Mouse (Mus musculus): ENCODE results near the gene Gabrr2. TPM values are rescaled to one million over a fixed set of nuclear protein-coding genes. Genes with fewer than 3 reads are reported as not detected.

Gene Gabrr2
- 0.29 and 0.38 TPM in 2 replicates for polyA plus RNA-seq (2016; fragmentation: Nextera tagmentation; extraction: Ambion mirVana)

DNA sequence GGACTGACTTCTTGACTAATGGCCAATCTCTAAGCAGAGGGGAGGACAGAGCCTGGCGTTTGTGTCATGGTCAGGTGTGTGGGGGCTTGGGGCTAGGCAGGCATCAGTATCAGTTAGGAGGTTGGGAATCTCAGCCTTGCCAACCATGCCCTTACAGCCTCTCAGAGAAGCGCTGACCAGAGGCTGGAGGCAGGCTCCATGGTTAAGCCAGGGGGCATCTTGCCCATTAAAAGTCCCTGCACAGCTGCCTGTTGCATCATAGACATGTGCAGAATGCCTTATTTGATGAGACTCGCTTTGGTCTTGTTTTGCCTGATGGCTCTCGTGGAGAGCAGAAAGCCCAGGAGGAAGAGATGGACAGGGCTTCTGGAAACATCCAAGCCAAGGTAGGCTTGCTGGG, at the start of gene Gabrr2:
Gabrr2 (plus strand) TSS at position 19 of the 400 bp plus-strand sequence.
- H3K9me3 ChIP-seq, result no peaks in the 10 kb centered on the region
- H3K9ac ChIP-seq, result no peak within 1 kb of the TSS
- WGBS, result 83% methylated on average over 4 of the region's 4 CpGs
- no peak for ATAC-seq (ENCODE audit: insufficient number of reproducible peaks, insufficient read depth, low FRiP score, low TSS enrichment)
- no peaks in the 10 kb centered on the region for H3K36me3 ChIP-seq
- H3K4me1 ChIP-seq, result peaks cover 9% of the 10 kb centered on the region; the same call in 1 of the 2 replicates
- H3K27me3 ChIP-seq, result no peaks in the 10 kb centered on the region
- no peak within 1 kb of the TSS for H3K27ac ChIP-seq
- H3K4me2 ChIP-seq (replicated peaks), result no peak within 1 kb of the TSS
- H3K4me3 ChIP-seq, result no peak within 1 kb of the TSS

DNA sequence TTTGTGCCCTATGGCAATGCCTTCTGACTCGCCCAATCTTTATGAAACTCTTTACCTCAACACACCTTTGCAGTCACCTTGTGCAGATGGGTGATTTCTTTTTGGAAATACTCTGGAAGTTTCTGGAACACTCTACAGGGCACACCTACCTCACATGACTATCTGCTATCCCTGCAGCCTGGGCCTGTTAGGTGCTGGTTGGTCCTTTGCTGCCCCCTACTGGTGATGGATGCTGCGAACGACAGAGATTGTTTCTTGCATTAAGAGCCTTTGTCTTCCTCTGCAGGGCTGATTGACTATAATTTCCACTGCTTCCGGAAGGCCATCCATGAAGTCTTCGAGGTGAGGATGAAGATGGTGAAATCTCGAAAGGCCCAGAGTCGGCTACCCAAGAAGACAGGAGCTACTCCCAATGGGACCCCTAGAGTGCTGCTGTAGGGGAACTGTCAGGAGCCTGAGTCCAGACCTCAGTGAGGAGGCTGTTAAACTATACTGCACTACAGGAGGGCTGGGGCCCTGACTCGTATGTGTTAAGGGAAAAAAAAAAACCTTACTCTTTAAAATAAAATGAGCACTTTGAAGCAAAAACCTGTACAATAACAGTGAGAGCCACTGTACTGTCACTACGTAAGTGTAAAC, 44.3 kb upstream of the Gabrr2 start:
- H3K27me3 ChIP-seq, result no peaks in the 10 kb centered on the region
- H3K9me3 ChIP-seq, result no peaks in the 10 kb centered on the region
- no peak overlapping the region for H3K4me2 ChIP-seq (replicated peaks)
- no peak overlapping the region for H3K4me3 ChIP-seq
- ATAC-seq (ENCODE audit: insufficient number of reproducible peaks, insufficient read depth, low FRiP score, low TSS enrichment), result 0 out of 2 replicates have a peak, but pooled peaks have one; percentile 60
- 55% methylated on average over 9 of the region's 9 CpGs for WGBS
- no peak overlapping the region for H3K27ac ChIP-seq
- H3K4me1 ChIP-seq, result no peaks in the 10 kb centered on the region
- H3K36me3 ChIP-seq, result peaks cover 12% of the 10 kb centered on the region; the same call in 1 of the 2 replicates
- no peak overlapping the region for H3K9ac ChIP-seq

DNA sequence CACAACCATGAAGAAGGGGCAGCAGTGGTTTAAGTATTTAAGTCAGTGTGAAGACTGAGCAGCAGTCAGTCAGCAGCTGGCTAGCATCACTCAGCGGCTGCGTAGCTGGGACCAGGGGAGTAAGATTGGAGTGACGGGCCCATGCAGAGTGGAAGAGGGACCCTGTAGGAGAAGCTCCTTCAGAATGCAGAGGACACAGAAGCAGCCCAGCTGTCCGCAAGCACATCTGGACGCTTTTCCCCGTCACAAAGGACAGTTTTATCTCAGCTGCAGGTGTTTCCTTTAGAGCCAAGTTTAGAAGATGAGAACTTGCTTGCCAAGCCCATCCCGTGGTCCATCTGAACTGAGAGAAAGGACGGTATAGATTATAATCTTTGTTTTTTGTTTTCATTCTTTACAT, 38.4 kb upstream of the Gabrr2 start:
- ATAC-seq (ENCODE audit: insufficient number of reproducible peaks, insufficient read depth, low FRiP score, low TSS enrichment), result no peak
- Histone ChIP-seq H3K36me3 (0 out of 2 replicates have a peak, but pooled peaks cover 5% of the 10 kb centered on the region), H3K4me3 (no peak overlapping the region), H3K9me3 (no peaks in the 10 kb centered on the region), H3K27ac (no peak overlapping the region), H3K4me2 (replicated peaks) (no peak overlapping the region), H3K27me3 (no peaks in the 10 kb centered on the region), H3K9ac (no peak overlapping the region), H3K4me1 (no peaks in the 10 kb centered on the region)
- WGBS, result 74% methylated on average over 8 of the region's 8 CpGs

DNA sequence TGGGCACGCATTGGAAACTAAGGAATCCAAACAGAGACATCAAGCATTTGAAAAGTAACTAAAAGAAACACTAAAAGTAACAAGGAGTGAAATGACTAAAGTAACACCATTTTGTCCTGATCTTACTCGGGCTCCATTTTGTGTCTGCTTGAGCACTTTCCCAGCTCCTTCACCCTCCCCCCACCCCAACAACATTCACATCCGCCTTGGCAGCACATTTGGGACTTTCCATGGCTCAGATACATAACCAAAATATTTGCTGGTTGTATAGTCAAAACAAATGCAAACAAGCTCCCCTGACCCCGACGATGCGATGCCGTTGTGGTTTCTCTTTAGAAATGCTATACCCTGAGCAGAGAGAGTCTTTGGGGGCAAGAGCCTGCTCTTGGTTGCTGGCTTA, 33.7 kb upstream of the Gabrr2 start:
- Histone ChIP-seq H3K9me3 (no peaks in the 10 kb centered on the region), H3K4me3 (no peak overlapping the region), H3K36me3 (0 out of 2 replicates have a peak, but pooled peaks cover 5% of the 10 kb centered on the region), H3K27me3 (no peaks in the 10 kb centered on the region), H3K4me2 (replicated peaks) (no peak overlapping the region), H3K9ac (no peak overlapping the region), H3K4me1 (peaks cover 11% of the 10 kb centered on the region), H3K27ac (no peak overlapping the region)
- no peak for ATAC-seq (ENCODE audit: insufficient number of reproducible peaks, insufficient read depth, low FRiP score, low TSS enrichment)
- 84% methylated on average over 7 of the region's 7 CpGs for WGBS

DNA sequence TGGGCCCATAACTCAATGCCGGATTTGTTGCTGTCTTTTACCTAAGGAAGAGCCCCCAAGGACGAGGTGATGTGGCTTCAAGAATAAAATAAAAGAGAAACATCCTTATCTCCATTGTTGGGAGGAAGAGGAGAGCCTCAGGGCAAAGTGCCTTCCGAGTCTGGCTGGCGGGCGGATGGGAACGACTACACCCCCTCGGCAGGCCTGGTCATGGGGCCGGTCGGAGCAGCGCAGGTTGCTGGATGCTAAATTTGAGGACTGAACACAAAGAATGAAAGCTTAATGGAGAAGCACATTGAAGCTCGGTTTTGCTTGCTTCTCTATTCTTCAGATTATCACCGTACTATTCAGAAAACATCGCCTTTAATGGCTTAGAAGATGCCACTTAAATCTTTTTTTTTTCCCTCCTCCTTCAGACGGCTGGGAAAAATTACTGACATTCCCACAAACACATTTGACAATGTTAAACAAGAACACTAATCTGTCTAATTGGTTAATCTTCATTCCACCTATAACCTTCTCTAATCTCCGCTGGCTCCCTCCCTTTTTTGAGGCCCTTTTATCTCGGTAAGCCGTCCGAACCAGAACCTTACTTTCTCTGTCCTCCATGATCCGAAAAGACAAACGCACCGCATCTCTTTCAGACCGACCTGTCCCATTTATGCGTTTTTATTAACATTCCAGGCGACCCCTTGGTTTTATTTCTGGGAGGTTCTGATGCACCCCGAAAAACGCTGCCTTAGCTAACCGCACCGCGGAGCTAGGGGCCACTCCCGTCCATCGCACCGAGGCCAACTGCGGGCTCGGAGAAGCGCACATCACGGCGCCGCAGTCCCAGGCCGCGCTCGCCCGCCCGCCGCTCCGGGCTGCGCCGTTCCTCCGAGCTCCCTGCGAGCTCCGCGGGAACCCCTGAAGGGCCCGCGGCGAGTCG, 32.3 kb upstream of the Gabrr2 start:
- peak overlapping the region; percentile 58 for H3K4me2 ChIP-seq (replicated peaks)
- no peaks in the 10 kb centered on the region for H3K9me3 ChIP-seq
- ATAC-seq (ENCODE audit: insufficient number of reproducible peaks, insufficient read depth, low FRiP score, low TSS enrichment), result peak; percentile 83
- H3K27me3 ChIP-seq, result no peaks in the 10 kb centered on the region
- H3K27ac ChIP-seq, result peak overlapping the region; percentile 90
- H3K9ac ChIP-seq, result peak overlapping the region; percentile 78
- H3K36me3 ChIP-seq, result 0 out of 2 replicates have a peak, but pooled peaks cover 7% of the 10 kb centered on the region
- peak overlapping the region; percentile 78 for H3K4me3 ChIP-seq
- WGBS, result 2% methylated on average over 55 of the region's 55 CpGs
- H3K4me1 ChIP-seq, result peaks cover 11% of the 10 kb centered on the region

DNA sequence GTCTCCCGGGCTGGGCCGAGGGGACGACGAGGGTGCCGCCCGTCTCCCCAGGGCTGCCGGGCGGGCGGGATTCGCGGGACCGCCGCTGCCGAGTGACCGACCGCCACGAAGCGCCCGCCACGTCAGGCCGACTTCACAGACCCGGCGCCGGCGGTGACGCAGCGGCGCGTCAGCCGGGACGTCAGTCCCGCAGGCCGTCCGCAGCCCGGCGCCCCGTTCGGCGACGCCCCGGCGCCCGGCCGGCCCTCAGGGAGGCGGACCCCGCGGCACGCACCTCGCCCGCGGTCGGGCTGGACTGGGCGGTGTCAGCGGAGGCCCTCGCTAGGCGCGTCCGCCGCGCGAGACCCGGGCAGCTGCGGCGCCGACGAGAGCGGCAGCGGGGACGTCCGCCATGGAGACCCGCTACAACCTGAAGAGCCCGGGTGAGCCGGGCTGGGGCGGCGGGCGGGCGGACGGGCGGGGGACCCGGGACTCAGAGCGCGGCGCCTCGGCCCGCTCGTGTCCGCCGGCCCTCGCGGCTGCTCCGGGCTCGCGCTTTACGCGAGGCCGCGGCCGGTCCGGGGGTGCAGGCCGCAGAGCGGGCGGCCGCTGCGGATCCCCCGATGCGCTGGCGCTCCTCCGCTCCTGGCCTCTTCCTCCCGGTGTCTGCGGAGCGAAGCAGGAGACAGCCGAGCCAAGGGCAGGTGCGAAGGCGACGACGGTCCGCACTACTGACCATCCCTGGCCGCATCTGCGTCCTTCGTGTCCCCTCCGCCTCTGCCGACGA, 31.4 kb upstream of the Gabrr2 start, which contains the start of gene Ube2j1:
Ube2j1 (plus strand) TSS at position 222 of the 766 bp plus-strand sequence.
- no peaks in the 10 kb centered on the region for H3K27me3 ChIP-seq
- WGBS, result under 1% methylated on average over 121 of the region's 123 CpGs
- ATAC-seq (ENCODE audit: insufficient number of reproducible peaks, insufficient read depth, low FRiP score, low TSS enrichment), result peak; percentile 97
- H3K9me3 ChIP-seq, result no peaks in the 10 kb centered on the region
- H3K4me3 ChIP-seq, result peak within 1 kb of the TSS; percentile 78
- peak within 1 kb of the TSS; percentile 90 for H3K27ac ChIP-seq
- H3K4me1 ChIP-seq, result peaks cover 11% of the 10 kb centered on the region
- peaks cover 11% of the 10 kb centered on the region for H3K36me3 ChIP-seq
- H3K4me2 ChIP-seq (replicated peaks), result peak within 1 kb of the TSS; percentile 58
- H3K9ac ChIP-seq, result peak within 1 kb of the TSS; percentile 78

- H3K4me2 ChIP-seq (replicated peaks), result peak overlapping the region; percentile 58
- H3K27ac ChIP-seq, result no peak overlapping the region; the same call in 1 of the 2 replicates
These were observed 30.8 kb upstream of the Gabrr2 start for GRCm38 (mm10) chr4:33032045-33032444.

DNA sequence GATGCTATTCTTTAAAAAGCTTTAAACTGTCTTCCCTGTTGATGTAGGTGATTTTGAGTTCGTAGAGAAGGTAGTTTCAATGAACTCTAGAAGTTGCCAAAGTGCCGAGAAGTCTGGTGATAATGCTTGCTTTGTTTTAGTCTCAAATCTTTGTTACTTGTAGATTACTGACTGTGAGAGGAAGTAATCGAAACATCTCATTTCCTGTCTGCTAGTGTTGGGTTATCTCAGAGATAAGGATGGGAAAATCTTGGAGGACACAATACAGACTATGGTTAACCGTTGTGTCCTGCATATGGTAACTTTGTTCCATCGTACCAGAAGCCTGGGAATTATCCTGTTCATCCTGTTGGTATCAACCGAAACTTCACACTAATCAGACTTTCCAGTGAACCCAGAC, 29.3 kb upstream of the Gabrr2 start:
- no peak overlapping the region for H3K9ac ChIP-seq
- ATAC-seq (ENCODE audit: insufficient number of reproducible peaks, insufficient read depth, low FRiP score, low TSS enrichment), result no peak
- H3K36me3 ChIP-seq, result peaks cover 19% of the 10 kb centered on the region
- H3K9me3 ChIP-seq, result no peaks in the 10 kb centered on the region
- H3K27me3 ChIP-seq, result no peaks in the 10 kb centered on the region
- WGBS, result 74% methylated on average over 6 of the region's 6 CpGs
- H3K4me2 ChIP-seq (replicated peaks), result no peak overlapping the region
- peaks cover 11% of the 10 kb centered on the region for H3K4me1 ChIP-seq
- H3K4me3 ChIP-seq, result no peak overlapping the region
- H3K27ac ChIP-seq, result no peak overlapping the region

More at GRCm38 (mm10) chr4:33032045-33032444, 30.8 kb upstream of the Gabrr2 start:
- Histone ChIP-seq H3K4me1 (peaks cover 11% of the 10 kb centered on the region), H3K9me3 (no peaks in the 10 kb centered on the region), H3K4me3 (peak overlapping the region; percentile 78), H3K27me3 (no peaks in the 10 kb centered on the region), H3K9ac (peak overlapping the region; percentile 78), H3K36me3 (peaks cover 18% of the 10 kb centered on the region)
- no peak for ATAC-seq (ENCODE audit: insufficient number of reproducible peaks, insufficient read depth, low FRiP score, low TSS enrichment)
- WGBS, result 5% methylated on average over 4 of the region's 4 CpGs

- Histone ChIP-seq H3K9ac (no peak overlapping the region), H3K36me3 (peaks cover 71% of the 10 kb centered on the region), H3K4me1 (no peaks in the 10 kb centered on the region), H3K27ac (no peak overlapping the region), H3K4me2 (replicated peaks) (no peak overlapping the region), H3K9me3 (no peaks in the 10 kb centered on the region), H3K4me3 (no peak overlapping the region), H3K27me3 (no peaks in the 10 kb centered on the region)
- ATAC-seq (ENCODE audit: insufficient number of reproducible peaks, insufficient read depth, low FRiP score, low TSS enrichment), result no peak
- WGBS, result 86% methylated on average over 4 of the region's 4 CpGs
These were observed 23.0 kb upstream of the Gabrr2 start for GRCm38 (mm10) chr4:33039826-33040225.

- no peak overlapping the region for H3K9ac ChIP-seq
- H3K4me1 ChIP-seq, result no peaks in the 10 kb centered on the region
- ATAC-seq (ENCODE audit: insufficient number of reproducible peaks, insufficient read depth, low FRiP score, low TSS enrichment), result no peak
- no peak overlapping the region for H3K27ac ChIP-seq
- 96% methylated on average over 11 of the region's 11 CpGs for WGBS
- no peaks in the 10 kb centered on the region for H3K9me3 ChIP-seq
- no peaks in the 10 kb centered on the region for H3K27me3 ChIP-seq
- peaks cover 62% of the 10 kb centered on the region for H3K36me3 ChIP-seq
- no peak overlapping the region for H3K4me2 ChIP-seq (replicated peaks)
- H3K4me3 ChIP-seq, result no peak overlapping the region
These were observed 13.2 kb upstream of the Gabrr2 start for GRCm38 (mm10) chr4:33049601-33050000.

GRCm38 (mm10) chr4:33052055-33052454, 10.7 kb upstream of the Gabrr2 start:
- Histone ChIP-seq H3K4me3 (no peak overlapping the region), H3K27me3 (no peaks in the 10 kb centered on the region), H3K9ac (no peak overlapping the region), H3K9me3 (no peaks in the 10 kb centered on the region), H3K36me3 (peaks cover 41% of the 10 kb centered on the region), H3K4me2 (replicated peaks) (no peak overlapping the region), H3K27ac (no peak overlapping the region), H3K4me1 (no peaks in the 10 kb centered on the region)
- ATAC-seq (ENCODE audit: insufficient number of reproducible peaks, insufficient read depth, low FRiP score, low TSS enrichment), result no peak
- 86% methylated on average over 3 of the region's 3 CpGs for WGBS

Data from embryonic facial prominence, embryonic 12.5 days (tissue).